Mouse (Mus musculus) liver, adult 2 months (tissue): ENCODE data around the gene Higd2a.

Experiments
- CTCF ChIP-seq: fragments of 200-500 bp; IDR thresholded peaks from 2 replicates; pipeline ENCODE4 v1.5.1; 2011; ENCODE audit warnings: low read depth, low read length, control low read depth
- POLR2A ChIP-seq: fragments of 200-500 bp; IDR thresholded peaks from 2 replicates; pipeline ENCODE4 v1.6.1; 2011; ENCODE audit warnings: low read length, control low read depth; ENCODE audit not compliant: insufficient read depth; ENCODE audit errors: extremely low read depth

- TF ChIP-seq POLR2A (no peak), CTCF (no peak)
These were observed 33.2 kb upstream of the Higd2a start for GRCm38 (mm10) chr13:54556796-54557195.
